Mouse (Mus musculus) limb, embryonic 13.5 days (tissue): ENCODE measurements around the gene Morn4. TPM values are rescaled to one million over a fixed set of nuclear protein-coding genes. Genes with fewer than 3 reads are reported as not detected.

Experiments
- ATAC-seq: fragments of 200-750 bp; cut with Nextera tagmentation; 2 replicates; pipeline ENCODE4 v1.8.0; 2017; ENCODE audit warnings: low read depth, moderate number of reproducible peaks, moderate TSS enrichment; ENCODE audit not compliant: low FRiP score
- H3K27ac ChIP-seq: fragments of 300-500 bp; sonication (generic); 2 replicates; pipeline ENCODE4 v1.5.1; 2015; ENCODE audit warnings: inconsistent platforms, mild to moderate bottlenecking, moderate library complexity
- H3K27me3 ChIP-seq: fragments of 300-500 bp; sonication (generic); 2 replicates; pipeline ENCODE4 v1.6.1; 2015; ENCODE audit warnings: mild to moderate bottlenecking, inconsistent platforms
- H3K36me3 ChIP-seq: fragments of 300-500 bp; sonication (generic); 2 replicates; pipeline ENCODE4 v1.6.1; 2015; ENCODE audit warnings: inconsistent platforms, mild to moderate bottlenecking, moderate library complexity
- H3K4me1 ChIP-seq: fragments of 300-500 bp; sonication (generic); 2 replicates; pipeline ENCODE4 v1.6.1; 2015; ENCODE audit warnings: inconsistent platforms
- H3K4me2 ChIP-seq: fragments of 300-500 bp; sonication (generic); replicated peaks from 2 replicates; pipeline ENCODE4 v1.6.1; 2015; ENCODE audit warnings: inconsistent platforms, mild to moderate bottlenecking, moderate library complexity
- H3K4me3 ChIP-seq: fragments of 300-500 bp; sonication (generic); 2 replicates; pipeline ENCODE4 v1.5.1; 2015; ENCODE audit warnings: moderate library complexity, mild to moderate bottlenecking, inconsistent platforms
- H3K9ac ChIP-seq: fragments of 300-500 bp; sonication (generic); 2 replicates; pipeline ENCODE4 v1.6.1; 2015; ENCODE audit warnings: mild to moderate bottlenecking, inconsistent platforms
- H3K9me3 ChIP-seq: fragments of 300-500 bp; sonication (generic); 2 replicates; pipeline ENCODE4 v1.6.1; 2016; ENCODE audit warnings: inconsistent platforms
- whole genome bisulfite sequencing: fragments of 180-500 bp; shearing (Covaris S2); methylation state at CpG from one replicate; pipeline ENCODE4 v1.1.7; 2015; 5-methylcytosine and 5-hydroxymethylcytosine counted together
- polyA plus RNA-seq: library from polyadenylated mRNA; unstranded; fragments of >200 nt; fragmentation: Nextera tagmentation; extraction: Ambion mirVana; gene quantifications from 2 replicates; pipeline ENCODE4 v1.2.1, GENCODE M21; 2015

Morn4 gene
- 32.1 and 34.5 TPM in 2 replicates for polyA plus RNA-seq

DNA sequence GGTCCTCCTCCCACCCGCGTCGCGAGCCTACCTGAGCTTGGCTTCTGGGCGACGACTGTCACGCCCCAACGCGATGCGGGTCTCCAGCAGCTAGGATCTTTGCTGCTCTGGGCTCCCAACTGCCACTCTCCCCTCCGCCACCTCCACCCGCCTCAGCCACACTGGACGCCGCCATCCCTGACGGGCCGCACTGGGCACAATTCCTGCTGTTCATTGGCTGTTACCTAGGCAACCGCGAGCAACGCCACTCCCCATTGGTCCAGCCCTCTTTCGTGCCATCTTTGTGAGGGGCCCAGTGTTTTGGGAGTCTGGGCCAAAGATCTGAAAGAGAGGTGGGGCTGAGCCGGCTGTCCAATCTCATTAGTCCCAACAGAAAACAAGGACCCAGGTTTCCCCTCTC is at the start of gene Morn4:
Gene Morn4 (minus strand): TSS at position 192 of the 400 bp plus-strand sequence.
- H3K36me3 ChIP-seq: no peaks in the 10 kb centered on the region
- ATAC-seq: peak; percentile 79
- peak within 1 kb of the TSS; percentile 77 for H3K4me3 ChIP-seq
- H3K9ac ChIP-seq: peak within 1 kb of the TSS; percentile 77
- peak within 1 kb of the TSS; percentile 84 for H3K4me2 ChIP-seq
- no peaks in the 10 kb centered on the region for H3K27me3 ChIP-seq
- WGBS: 0% methylated on average over 21 of the region's 21 CpGs
- H3K4me1 ChIP-seq: peaks cover 17% of the 10 kb centered on the region
- no peak within 1 kb of the TSS for H3K27ac ChIP-seq
- H3K9me3 ChIP-seq: no peaks in the 10 kb centered on the region

DNA sequence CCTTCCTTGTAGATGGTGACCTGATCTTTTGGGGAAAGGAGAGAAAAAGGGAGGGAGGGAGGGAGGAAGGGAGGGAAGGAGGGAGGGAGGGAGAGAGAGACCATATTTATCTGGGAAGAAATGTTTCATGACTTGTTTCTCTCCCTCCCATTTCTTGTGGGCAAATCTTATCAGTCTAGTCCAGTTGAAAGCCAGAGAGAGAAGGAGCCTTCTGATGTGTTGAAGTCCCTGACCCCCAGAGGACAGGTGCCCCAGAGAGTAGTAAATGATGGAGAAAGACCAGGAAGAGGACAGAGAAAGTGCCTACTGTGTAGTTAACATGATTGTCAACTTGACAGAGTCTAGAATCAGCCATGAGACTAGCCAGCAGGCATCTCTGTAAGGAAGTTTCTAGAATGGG is 48.9 kb upstream of the Morn4 start:
- Histone ChIP-seq H3K4me3 (no peak overlapping the region), H3K27me3 (no peaks in the 10 kb centered on the region), H3K9me3 (no peaks in the 10 kb centered on the region), H3K4me1 (0 out of 2 replicates have a peak, but pooled peaks cover 3% of the 10 kb centered on the region), H3K27ac (no peak overlapping the region), H3K4me2 (no peak overlapping the region), H3K36me3 (no peaks in the 10 kb centered on the region), H3K9ac (no peak overlapping the region)
- no peak for ATAC-seq

DNA sequence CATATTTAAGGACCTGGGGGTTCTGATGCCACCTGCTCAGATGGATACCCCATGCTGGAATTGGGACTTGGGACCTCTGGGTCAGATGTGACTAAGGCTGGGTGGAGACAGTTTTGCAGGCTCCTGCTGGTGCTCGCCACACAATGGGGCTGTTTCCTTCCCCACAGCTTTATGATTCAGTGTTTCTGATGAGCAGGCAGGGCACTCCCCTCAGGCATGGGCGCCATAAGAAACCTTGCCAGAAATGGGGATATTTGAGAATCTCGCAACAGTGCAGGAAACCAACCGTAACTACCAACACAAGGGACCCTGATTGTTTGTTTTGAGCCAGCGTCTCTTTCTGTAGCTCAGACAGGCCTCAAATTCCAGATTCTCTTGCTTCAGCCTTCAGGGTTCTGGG is 44.9 kb upstream of the Morn4 start:
- no peak for ATAC-seq
- Histone ChIP-seq H3K4me2 (no peak overlapping the region), H3K4me1 (peaks cover 23% of the 10 kb centered on the region), H3K4me3 (no peak overlapping the region), H3K9ac (no peak overlapping the region), H3K9me3 (no peaks in the 10 kb centered on the region), H3K36me3 (no peaks in the 10 kb centered on the region), H3K27ac (no peak overlapping the region), H3K27me3 (no peaks in the 10 kb centered on the region)
- 67% methylated on average over 5 of the region's 5 CpGs for WGBS

DNA sequence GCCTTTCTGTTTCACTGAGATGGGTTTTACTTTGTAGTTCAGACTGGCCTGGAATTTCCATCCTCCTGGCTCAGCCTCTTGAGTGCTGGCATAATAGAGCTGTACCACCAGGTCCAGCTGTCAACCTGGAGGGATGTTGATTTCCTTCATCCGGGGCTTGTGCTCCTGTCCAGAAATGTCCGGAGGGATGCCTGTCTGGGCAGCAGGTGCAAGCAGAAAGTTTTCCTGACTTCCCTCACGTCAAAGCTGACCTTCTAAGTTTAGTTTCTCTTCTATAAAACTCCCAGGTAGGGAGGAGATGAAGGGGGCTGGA is 44.1 kb upstream of the Morn4 start:
- no peaks in the 10 kb centered on the region for H3K9me3 ChIP-seq
- H3K4me3 ChIP-seq: no peak overlapping the region
- no peak for ATAC-seq
- H3K36me3 ChIP-seq: no peaks in the 10 kb centered on the region
- H3K9ac ChIP-seq: no peak overlapping the region
- 63% methylated on average over 3 of the region's 3 CpGs for WGBS
- peaks cover 23% of the 10 kb centered on the region for H3K4me1 ChIP-seq
- no peak overlapping the region for H3K4me2 ChIP-seq
- H3K27ac ChIP-seq: no peak overlapping the region
- no peaks in the 10 kb centered on the region for H3K27me3 ChIP-seq

DNA sequence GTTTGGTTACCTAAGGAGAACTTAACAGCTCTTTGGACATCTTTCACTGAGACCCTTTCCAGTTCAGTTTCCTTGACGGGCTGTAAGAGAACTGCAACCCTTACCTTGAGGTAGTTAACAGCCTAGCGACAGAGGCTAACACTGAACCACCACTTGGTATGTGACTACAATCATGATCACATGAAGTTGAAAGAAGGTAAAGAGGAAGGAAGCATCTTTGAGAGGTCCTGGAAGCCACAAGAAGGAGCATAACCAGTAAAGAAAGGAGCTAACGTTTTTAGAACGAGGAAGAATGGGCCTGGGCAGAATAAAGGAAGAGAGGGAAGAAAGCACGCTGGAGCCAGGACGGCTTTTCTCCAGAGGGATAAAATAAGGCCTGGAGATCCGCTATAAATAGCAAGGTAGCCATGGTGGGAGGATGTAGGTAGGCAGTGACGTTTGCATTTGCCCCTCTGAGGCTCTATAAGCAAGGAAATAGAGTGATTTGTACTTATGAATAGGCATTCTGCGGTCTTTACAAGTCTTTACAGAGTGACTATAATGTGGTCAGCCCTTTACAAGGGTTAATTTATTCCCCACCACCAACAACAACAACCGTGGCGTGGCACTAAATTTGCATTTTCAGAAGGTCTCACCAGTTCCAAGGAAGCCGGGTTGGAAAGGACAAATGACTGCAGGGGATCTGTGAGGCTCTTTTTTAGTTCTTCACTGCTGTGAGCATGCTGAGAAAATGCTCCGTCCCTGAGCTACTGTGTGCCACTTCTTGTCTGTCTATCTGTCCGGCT is 43.5 kb upstream of the Morn4 start:
- peaks cover 23% of the 10 kb centered on the region for H3K4me1 ChIP-seq
- H3K27me3 ChIP-seq: no peaks in the 10 kb centered on the region
- peak overlapping the region; percentile 84 for H3K27ac ChIP-seq
- no peaks in the 10 kb centered on the region for H3K9me3 ChIP-seq
- peak overlapping the region; percentile 96 for H3K4me2 ChIP-seq
- peak overlapping the region; percentile 71 for H3K4me3 ChIP-seq
- ATAC-seq: peak; percentile 14; the same call in 1 of the 2 replicates
- no peak overlapping the region for H3K9ac ChIP-seq
- peaks cover 5% of the 10 kb centered on the region for H3K36me3 ChIP-seq
- 29% methylated on average over 14 of the region's 14 CpGs for WGBS

DNA sequence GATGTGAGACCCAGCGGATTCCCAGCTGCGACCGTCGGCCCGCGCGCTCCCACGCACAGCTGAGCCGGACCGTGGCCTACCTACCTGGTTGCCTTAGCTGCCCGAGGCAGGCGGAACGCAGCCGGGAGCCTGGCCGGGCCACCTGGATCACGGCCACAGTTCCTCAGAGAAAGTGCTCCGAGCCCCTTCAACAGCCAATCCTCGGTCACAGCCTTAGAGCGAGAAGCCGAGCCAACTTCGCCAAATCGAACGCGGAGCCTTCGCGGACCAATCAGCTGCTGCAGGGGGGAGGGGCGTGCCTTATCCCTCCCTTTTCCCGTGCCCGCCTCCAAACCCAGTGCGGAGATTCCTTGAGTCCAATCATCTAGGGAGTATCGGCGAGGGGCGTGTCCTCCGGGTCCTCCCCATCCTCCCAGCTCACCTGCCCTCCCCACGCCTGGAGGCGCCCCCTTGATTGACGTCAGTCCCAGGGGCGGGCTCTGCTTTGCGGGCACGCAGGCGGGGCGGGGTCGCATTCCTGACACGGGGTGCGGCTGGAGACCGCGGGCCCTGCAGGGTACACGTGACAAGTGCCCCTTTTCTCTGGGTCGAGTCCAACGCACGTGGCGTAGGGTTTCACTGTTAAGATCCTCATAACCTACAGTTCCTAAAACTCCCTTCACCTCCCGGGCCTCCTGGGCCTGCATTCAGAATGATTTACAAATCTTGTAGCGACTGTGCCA is 42.8 kb upstream of the Morn4 start, which contains the start of gene Avpi1:
Gene Avpi1 (minus strand): TSS at position 273 of the 722 bp plus-strand sequence.
- Histone ChIP-seq H3K27me3 (no peaks in the 10 kb centered on the region), H3K9me3 (no peaks in the 10 kb centered on the region), H3K27ac (peak within 1 kb of the TSS; percentile 93), H3K4me2 (peak within 1 kb of the TSS; percentile 96), H3K4me1 (peaks cover 23% of the 10 kb centered on the region), H3K36me3 (peaks cover 12% of the 10 kb centered on the region), H3K9ac (peak within 1 kb of the TSS; percentile 84), H3K4me3 (peak within 1 kb of the TSS; percentile 71)
- WGBS: under 1% methylated on average over 54 of the region's 54 CpGs
- peak; percentile 96 for ATAC-seq

DNA sequence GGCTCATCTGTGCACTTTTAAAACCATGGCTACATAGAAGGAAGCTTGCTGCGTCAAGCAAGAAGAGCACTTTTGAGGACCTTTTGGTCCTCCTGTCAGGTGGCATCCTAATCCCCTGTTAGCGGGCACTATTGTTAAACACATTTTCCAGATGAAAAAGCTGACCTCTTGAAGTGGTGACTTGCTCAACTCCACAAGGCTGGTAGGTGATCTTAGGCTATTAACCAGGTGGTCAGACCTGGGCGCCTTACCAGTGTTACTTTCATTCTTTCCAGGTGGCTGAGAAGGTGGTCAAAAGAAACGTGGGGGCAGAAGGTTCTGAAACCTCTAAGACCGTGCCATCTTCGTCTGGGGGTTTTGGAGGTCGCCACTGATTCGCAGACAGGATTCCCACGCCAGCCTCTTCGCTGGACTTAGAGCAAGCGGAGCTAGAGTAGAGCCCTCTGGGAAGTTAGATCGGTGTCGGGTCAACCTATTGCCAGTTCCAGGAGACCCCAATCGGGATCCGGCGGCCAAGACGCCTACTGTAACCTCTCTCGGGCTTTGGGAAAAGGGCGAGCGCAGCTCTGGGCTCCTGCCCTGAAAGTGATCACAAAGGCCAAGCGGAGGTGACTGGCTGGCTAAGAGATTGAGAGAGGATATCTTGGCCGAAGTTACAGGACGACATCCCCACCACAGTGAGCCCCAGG is 42.0 kb upstream of the Morn4 start:
- Histone ChIP-seq H3K4me3 (peak overlapping the region; percentile 71), H3K36me3 (peaks cover 20% of the 10 kb centered on the region), H3K9ac (peak overlapping the region; percentile 84), H3K4me2 (peak overlapping the region; percentile 96), H3K4me1 (peaks cover 23% of the 10 kb centered on the region), H3K27ac (peak overlapping the region; percentile 93), H3K9me3 (no peaks in the 10 kb centered on the region), H3K27me3 (no peaks in the 10 kb centered on the region)
- no peak for ATAC-seq
- 4% methylated on average over 23 of the region's 23 CpGs for WGBS

DNA sequence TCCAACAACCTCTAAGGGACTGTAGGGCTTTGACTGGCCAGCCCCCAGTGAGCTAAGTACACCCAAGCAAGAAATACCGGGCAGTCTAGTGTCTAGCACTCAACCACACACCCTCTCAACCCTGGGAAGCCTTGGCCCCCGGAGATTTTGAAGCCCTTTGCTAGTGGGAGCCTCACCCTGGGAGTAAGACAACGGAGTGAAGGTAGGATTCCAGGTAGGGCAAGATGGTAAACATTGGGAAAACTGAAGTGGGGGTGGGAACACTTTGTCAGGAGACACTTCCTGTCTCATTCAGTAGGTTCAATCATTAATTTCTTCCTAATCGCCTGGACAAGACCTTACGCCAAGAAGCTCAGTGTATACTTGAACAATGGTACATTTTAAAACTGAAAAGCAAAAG is 40.9 kb upstream of the Morn4 start:
- 92% methylated on average over 5 of the region's 5 CpGs for WGBS
- no peaks in the 10 kb centered on the region for H3K9me3 ChIP-seq
- peaks cover 23% of the 10 kb centered on the region for H3K4me1 ChIP-seq
- H3K4me3 ChIP-seq: no peak overlapping the region
- H3K27ac ChIP-seq: no peak overlapping the region
- peak overlapping the region; percentile 14; the same call in 1 of the 2 replicates for H3K4me2 ChIP-seq
- no peak overlapping the region for H3K9ac ChIP-seq
- no peak for ATAC-seq
- peaks cover 32% of the 10 kb centered on the region for H3K36me3 ChIP-seq
- H3K27me3 ChIP-seq: no peaks in the 10 kb centered on the region

DNA sequence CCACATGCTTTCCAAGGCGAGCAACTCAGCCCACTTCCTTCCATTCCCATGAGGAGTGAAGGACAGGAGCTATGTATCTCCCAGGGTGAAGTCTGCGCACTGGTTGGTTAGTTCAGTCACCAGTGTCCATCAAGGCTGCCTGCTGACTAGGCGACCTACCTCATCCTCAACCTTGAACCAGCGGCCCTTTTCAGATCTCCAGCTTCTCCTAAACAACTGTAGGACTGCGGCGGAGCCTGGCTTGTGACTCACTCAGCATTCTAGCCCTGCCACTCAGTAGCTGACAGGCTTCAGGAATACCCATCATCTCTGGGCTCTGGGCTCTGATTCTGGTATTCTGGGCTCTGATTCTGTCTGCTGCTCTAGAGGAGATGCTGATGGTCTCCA is 40.1 kb upstream of the Morn4 start:
- ATAC-seq: no peak
- Histone ChIP-seq H3K4me1 (peaks cover 23% of the 10 kb centered on the region), H3K9ac (no peak overlapping the region), H3K36me3 (peaks cover 40% of the 10 kb centered on the region), H3K27me3 (no peaks in the 10 kb centered on the region), H3K4me3 (no peak overlapping the region), H3K4me2 (no peak overlapping the region), H3K27ac (no peak overlapping the region), H3K9me3 (no peaks in the 10 kb centered on the region)
- 93% methylated on average over 6 of the region's 6 CpGs for WGBS

DNA sequence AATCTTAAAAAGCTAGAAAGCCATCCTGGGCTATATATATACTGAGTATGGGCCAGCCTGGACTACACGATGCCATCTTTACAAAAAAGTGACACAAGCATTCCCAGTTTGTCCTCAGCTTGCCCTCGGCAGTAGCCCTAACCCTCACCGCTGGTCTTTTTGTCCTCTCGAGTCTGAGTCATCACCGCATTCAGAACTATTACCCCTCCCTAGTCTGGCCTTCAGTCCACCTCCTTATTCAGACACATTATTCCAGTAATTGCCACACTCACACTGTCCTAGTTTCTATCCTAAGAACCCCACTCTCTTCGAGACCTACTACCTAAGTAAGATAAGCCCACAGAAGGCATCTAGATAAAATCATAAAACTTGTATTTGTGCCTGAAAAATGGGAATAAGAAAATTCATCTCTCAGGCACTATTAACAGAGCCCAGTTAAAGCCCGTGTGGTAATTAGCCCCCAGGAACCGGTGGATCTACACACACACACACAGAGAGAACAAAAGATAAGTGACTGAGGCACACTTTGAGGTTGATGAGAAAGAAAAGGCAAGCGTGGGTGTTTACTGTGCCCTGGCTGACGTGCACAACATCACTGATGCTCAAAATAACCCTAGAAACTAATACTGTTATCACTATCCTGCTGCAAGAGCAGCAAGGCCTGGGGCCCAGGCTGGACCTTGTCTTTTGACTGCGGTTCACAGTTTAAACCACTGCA is 39.5 kb upstream of the Morn4 start:
- Histone ChIP-seq H3K9ac (no peak overlapping the region), H3K4me3 (no peak overlapping the region), H3K9me3 (no peaks in the 10 kb centered on the region), H3K4me1 (peaks cover 23% of the 10 kb centered on the region), H3K27me3 (no peaks in the 10 kb centered on the region), H3K27ac (no peak overlapping the region), H3K4me2 (no peak overlapping the region), H3K36me3 (peaks cover 45% of the 10 kb centered on the region)
- 88% methylated on average over 11 of the region's 11 CpGs for WGBS
- ATAC-seq: no peak

DNA sequence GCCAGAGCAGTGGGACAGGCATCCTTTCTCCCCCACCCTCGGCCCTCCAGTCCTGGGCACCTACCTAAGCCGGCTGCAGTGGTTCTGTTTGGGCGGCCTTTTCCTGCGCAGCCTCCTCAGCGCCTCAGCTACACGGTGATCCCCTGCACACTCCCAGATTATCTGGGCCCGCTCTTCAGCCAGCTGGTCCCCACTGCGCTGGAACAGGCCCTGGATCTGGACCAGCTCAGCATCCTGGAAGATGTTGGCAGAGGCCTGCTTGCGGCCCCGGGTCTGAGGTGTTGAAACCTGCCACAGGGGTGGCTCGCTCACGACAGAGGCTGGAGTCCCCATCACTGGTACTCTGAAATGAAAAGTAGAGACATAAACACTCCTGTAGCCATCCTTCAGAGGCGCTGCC is 38.5 kb upstream of the Morn4 start:
- Histone ChIP-seq H3K4me1 (peaks cover 17% of the 10 kb centered on the region), H3K9me3 (no peaks in the 10 kb centered on the region), H3K4me3 (no peak overlapping the region), H3K9ac (no peak overlapping the region), H3K27me3 (no peaks in the 10 kb centered on the region), H3K4me2 (no peak overlapping the region), H3K27ac (no peak overlapping the region), H3K36me3 (peaks cover 55% of the 10 kb centered on the region)
- ATAC-seq: no peak
- WGBS: 91% methylated on average over 13 of the region's 13 CpGs

DNA sequence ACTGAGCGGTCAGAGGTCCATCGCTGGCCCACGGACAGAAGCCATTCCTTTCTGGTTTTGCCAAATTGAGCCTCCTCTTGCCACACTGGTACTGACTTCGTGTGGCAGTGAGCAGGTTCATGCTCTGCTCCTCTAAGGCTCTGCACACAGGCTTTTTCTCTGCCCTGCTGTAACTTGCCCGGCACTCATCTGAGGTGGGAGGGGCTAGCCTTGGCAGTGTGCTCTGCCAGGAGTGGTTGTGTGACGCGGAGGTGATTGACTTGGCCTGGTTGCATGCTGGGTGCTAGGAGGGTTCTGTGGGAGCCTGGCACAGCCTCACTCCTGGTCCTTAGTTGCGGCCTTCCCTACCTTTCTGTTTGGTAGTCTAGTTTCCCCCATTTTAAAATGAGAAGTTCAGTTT is 34.3 kb upstream of the Morn4 start:
- WGBS: 90% methylated on average over 8 of the region's 8 CpGs
- Histone ChIP-seq H3K36me3 (peaks cover 93% of the 10 kb centered on the region), H3K9ac (no peak overlapping the region), H3K27me3 (no peaks in the 10 kb centered on the region), H3K4me3 (no peak overlapping the region), H3K4me2 (no peak overlapping the region), H3K4me1 (no peaks in the 10 kb centered on the region), H3K9me3 (no peaks in the 10 kb centered on the region), H3K27ac (no peak overlapping the region)
- ATAC-seq: no peak
